Mouse (Mus musculus) forebrain, embryonic 16.5 days (tissue): ENCODE data around the gene Rnf144a. TPM values are rescaled to one million over a fixed set of nuclear protein-coding genes. Genes with fewer than 3 reads are reported as not detected.
"Not testable (repeated sequence)": the region's sequence is repeated elsewhere in the genome, so short reads cannot be mapped to it uniquely, and the experiment has no call there.

Experiments
- ATAC-seq: fragments of 200-750 bp; cut with Nextera tagmentation; 2 replicates; pipeline ENCODE4 v1.8.0; 2017; ENCODE audit warnings: mild to moderate bottlenecking, moderate library complexity
- H3K27ac ChIP-seq: fragments of 300-500 bp; sonication (generic); 2 replicates; pipeline ENCODE4 v1.5.1; 2014; ENCODE audit warnings: low read length, control low read depth
- H3K27me3 ChIP-seq: fragments of 300-500 bp; sonication (generic); replicated peaks from 2 replicates; pipeline ENCODE4 v1.6.1; 2014; ENCODE audit warnings: low read length; ENCODE audit not compliant: control insufficient read depth, insufficient read depth
- H3K36me3 ChIP-seq: fragments of 300-500 bp; sonication (generic); 2 replicates; pipeline ENCODE4 v1.6.1; 2014; ENCODE audit not compliant: control insufficient read depth, insufficient read depth
- H3K4me1 ChIP-seq: fragments of 300-500 bp; sonication (generic); replicated peaks from 2 replicates; pipeline ENCODE4 v1.6.1; 2014; ENCODE audit warnings: low read length; ENCODE audit not compliant: control insufficient read depth, insufficient read depth
- H3K4me2 ChIP-seq: fragments of 300-500 bp; sonication (generic); 2 replicates; pipeline ENCODE4 v1.6.1; 2014; ENCODE audit warnings: mild to moderate bottlenecking, low read length, control low read depth
- H3K4me3 ChIP-seq: fragments of 300-500 bp; sonication (generic); replicated peaks from 2 replicates; pipeline ENCODE4 v1.5.1; 2014; ENCODE audit warnings: mild to moderate bottlenecking, low read length, control low read depth
- H3K9ac ChIP-seq: fragments of 300-500 bp; sonication (generic); replicated peaks from 2 replicates; pipeline ENCODE4 v1.6.1; 2014; ENCODE audit warnings: low read depth, low read length, control low read depth
- H3K9me3 ChIP-seq: fragments of 300-500 bp; sonication (generic); 2 replicates; pipeline ENCODE4 v1.6.1; 2016; ENCODE audit warnings: low read length; ENCODE audit not compliant: control insufficient read depth
- WGBS: fragments of 180-500 bp; shearing (Covaris S2); extraction: QIAGEN DNeasy Blood & Tissue Kit; methylation state at CpG from one replicate; pipeline ENCODE4 v1.1.7; 2014; 5-methylcytosine and 5-hydroxymethylcytosine counted together
- polyA plus RNA-seq: library from polyadenylated mRNA; unstranded; fragments of >200 nt; fragmentation: Nextera tagmentation; extraction: Ambion mirVana; gene quantifications from 2 replicates; pipeline ENCODE4 v1.2.1, GENCODE M21; 2015

Rnf144a gene
- polyA plus RNA-seq, 1 experiment from 2014 or later, result 38.2 TPM

GRCm38 (mm10) chr12:26329031-26329675 is 85.9 kb downstream of the Rnf144a start:
- no peak overlapping the region for H3K4me3 ChIP-seq
- WGBS, result 65% methylated on average over 6 of the region's 6 CpGs
- H3K9me3 ChIP-seq, result no peaks in the 10 kb centered on the region
- no peak overlapping the region for H3K9ac ChIP-seq
- ATAC-seq, result no peak
- H3K4me2 ChIP-seq, result no peak overlapping the region
- no peaks in the 10 kb centered on the region for H3K4me1 ChIP-seq
- H3K36me3 ChIP-seq, result peaks cover 5% of the 10 kb centered on the region; the same call in 1 of the 2 replicates
- no peaks in the 10 kb centered on the region for H3K27me3 ChIP-seq
- no peak overlapping the region for H3K27ac ChIP-seq

GRCm38 (mm10) chr12:26323783-26324364 is 91.2 kb downstream of the Rnf144a start:
- Histone ChIP-seq H3K4me1 (no peaks in the 10 kb centered on the region), H3K4me2 (no peak overlapping the region), H3K9ac (no peak overlapping the region), H3K36me3 (peaks cover 13% of the 10 kb centered on the region; the same call in 1 of the 2 replicates), H3K27ac (no peak overlapping the region), H3K9me3 (no peaks in the 10 kb centered on the region), H3K27me3 (no peaks in the 10 kb centered on the region), H3K4me3 (no peak overlapping the region)
- WGBS, result 85% methylated on average over 5 of the region's 5 CpGs
- ATAC-seq, result 0 out of 2 replicates have a peak, but pooled peaks have one; percentile 28

GRCm38 (mm10) chr12:26316261-26316660 is 98.8 kb downstream of the Rnf144a start:
- no peaks in the 10 kb centered on the region for H3K9me3 ChIP-seq
- H3K9ac ChIP-seq, result no peak overlapping the region
- ATAC-seq, result no peak
- no peak overlapping the region for H3K4me2 ChIP-seq
- no peak overlapping the region for H3K4me3 ChIP-seq
- H3K36me3 ChIP-seq, result peaks cover 12% of the 10 kb centered on the region; the same call in 1 of the 2 replicates
- no peaks in the 10 kb centered on the region; the same call in 1 of the 2 replicates for H3K4me1 ChIP-seq
- no peaks in the 10 kb centered on the region for H3K27me3 ChIP-seq
- WGBS, result 66% methylated on average over 3 of the region's 3 CpGs
- no peak overlapping the region for H3K27ac ChIP-seq

- Histone ChIP-seq H3K9me3 (no peaks in the 10 kb centered on the region), H3K4me2 (no peak overlapping the region), H3K27ac (no peak overlapping the region), H3K9ac (no peak overlapping the region), H3K4me1 (no peaks in the 10 kb centered on the region; the same call in 1 of the 2 replicates), H3K4me3 (no peak overlapping the region), H3K36me3 (peaks cover 13% of the 10 kb centered on the region), H3K27me3 (no peaks in the 10 kb centered on the region)
- ATAC-seq, result no peak
- 58% methylated on average over 5 of the region's 5 CpGs for WGBS
Measured at GRCm38 (mm10) chr12:26314959-26315358, 100.1 kb downstream of the Rnf144a start.

GRCm38 (mm10) chr12:26311548-26311947 is 103.5 kb downstream of the Rnf144a start:
- Histone ChIP-seq H3K9me3 (no peaks in the 10 kb centered on the region), H3K4me2 (no peak overlapping the region), H3K4me1 (no peaks in the 10 kb centered on the region; the same call in 1 of the 2 replicates), H3K36me3 (peaks cover 6% of the 10 kb centered on the region), H3K27ac (no peak overlapping the region), H3K27me3 (no peaks in the 10 kb centered on the region), H3K9ac (no peak overlapping the region), H3K4me3 (no peak overlapping the region)
- ATAC-seq, result peak; percentile 37; the same call in 1 of the 2 replicates

GRCm38 (mm10) chr12:26310247-26310646 is 104.8 kb downstream of the Rnf144a start:
- H3K27ac ChIP-seq, result no peak overlapping the region
- no peak for ATAC-seq
- H3K9ac ChIP-seq, result no peak overlapping the region
- 93% methylated on average over 11 of the region's 11 CpGs for WGBS
- no peak overlapping the region for H3K4me3 ChIP-seq
- H3K9me3 ChIP-seq, result no peaks in the 10 kb centered on the region
- H3K4me1 ChIP-seq, result no peaks in the 10 kb centered on the region; the same call in 1 of the 2 replicates
- no peaks in the 10 kb centered on the region for H3K27me3 ChIP-seq
- no peak overlapping the region for H3K4me2 ChIP-seq
- H3K36me3 ChIP-seq, result peaks cover 6% of the 10 kb centered on the region; the same call in 1 of the 2 replicates

- H3K9ac ChIP-seq, result no peak overlapping the region
- no peaks in the 10 kb centered on the region for H3K9me3 ChIP-seq
- H3K27me3 ChIP-seq, result no peaks in the 10 kb centered on the region
- 0 out of 2 replicates have a peak, but pooled peaks cover 2% of the 10 kb centered on the region for H3K4me1 ChIP-seq
- H3K36me3 ChIP-seq, result no peaks in the 10 kb centered on the region; the same call in 1 of the 2 replicates
- 0 out of 2 replicates have a peak, but pooled peaks have one; percentile 26 for ATAC-seq
- H3K4me2 ChIP-seq, result no peak overlapping the region
- WGBS, result 39% methylated on average over 5 of the region's 5 CpGs
- H3K4me3 ChIP-seq, result no peak overlapping the region
- H3K27ac ChIP-seq, result no peak overlapping the region
Measured at GRCm38 (mm10) chr12:26302886-26303285, 112.2 kb downstream of the Rnf144a start.

- 13% methylated on average over 7 of the region's 7 CpGs for WGBS
- no peak overlapping the region for H3K4me2 ChIP-seq
- H3K4me3 ChIP-seq, result no peak overlapping the region
- no peaks in the 10 kb centered on the region for H3K9me3 ChIP-seq
- H3K36me3 ChIP-seq, result no peaks in the 10 kb centered on the region
- no peaks in the 10 kb centered on the region for H3K27me3 ChIP-seq
- H3K27ac ChIP-seq, result no peak overlapping the region
- ATAC-seq, result peak; percentile 57
- 0 out of 2 replicates have a peak, but pooled peaks cover 2% of the 10 kb centered on the region for H3K4me1 ChIP-seq
- H3K9ac ChIP-seq, result no peak overlapping the region
Measured at GRCm38 (mm10) chr12:26299515-26300090, 115.5 kb downstream of the Rnf144a start.

- H3K4me1 ChIP-seq, H3K36me3 ChIP-seq, H3K4me3 ChIP-seq, H3K27ac ChIP-seq, H3K4me2 ChIP-seq, ATAC-seq, H3K9me3 ChIP-seq, H3K27me3 ChIP-seq, H3K9ac ChIP-seq: not testable (repeated sequence)
- 11% methylated on average over 1 of the region's 1 CpGs for WGBS
Measured at GRCm38 (mm10) chr12:26295995-26296394, 119.1 kb downstream of the Rnf144a start.
